Mouse (Mus musculus): Measurements from ENCODE around the gene Cep83. TPM values are rescaled to one million over a fixed set of nuclear protein-coding genes. Genes with fewer than 3 reads are reported as not detected.

Gene Cep83
- total and polyA plus RNA-seq, 3 experiments, result 23.9 to 231 (median 25.9) TPM

GRCm38 (mm10) chr10:94799485-94800239, 111.2 kb downstream of the Cep83 start:
- DNase-seq (ENCODE audit: low read depth, low spot score), result no peak
- H3K36me3 ChIP-seq (ENCODE audit: control insufficient read depth in 1 of 2, insufficient read depth in 2 of 2, low read length in 2 of 2), result peaks cover 11 to 13% of the 10 kb centered on the region in 2 experiments

DNA sequence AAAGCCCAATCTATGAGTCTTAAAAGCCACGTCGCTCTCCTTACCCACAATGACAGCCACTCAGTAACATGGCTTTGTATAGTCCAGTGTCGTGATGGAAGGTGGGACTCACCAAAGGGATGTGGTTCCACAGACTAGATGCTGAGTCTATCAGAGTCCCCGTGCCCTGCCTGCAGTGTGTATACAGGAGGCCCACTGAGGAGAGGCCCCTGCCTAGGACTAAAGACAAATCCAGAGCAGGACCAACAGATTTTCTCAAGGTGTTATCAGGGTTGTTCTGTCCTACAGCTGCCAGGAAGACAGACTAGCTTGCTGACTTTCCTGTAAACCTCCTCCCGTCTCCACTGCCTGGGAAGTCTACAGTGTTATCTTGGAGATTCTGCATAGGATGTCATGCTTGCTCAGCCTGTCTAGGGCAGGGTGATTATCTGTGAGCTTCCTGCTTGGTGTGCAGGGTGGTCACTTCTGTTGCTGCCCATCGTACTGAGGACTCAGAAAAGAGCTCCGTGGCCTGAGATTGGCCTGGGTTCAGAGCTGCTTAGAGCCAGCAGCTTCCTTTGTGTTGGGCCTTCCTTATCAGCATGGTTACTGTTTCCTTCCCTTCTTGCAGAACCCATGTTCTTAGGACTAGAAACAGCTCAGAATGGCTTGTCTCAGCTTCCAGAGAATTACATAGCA, 112.4 kb downstream of the Cep83 start:
- Histone ChIP-seq H3K27me3 (ENCODE audit: control insufficient read depth in 1 of 2, insufficient read depth in 2 of 2, low read length in 2 of 2) (no peaks in the 10 kb centered on the region), H3K27ac (ENCODE audit: control insufficient read depth, low read depth, low read length) (peak overlapping the region; percentile 33), H3K79me2 (ENCODE audit: control insufficient read depth, insufficient read depth, low read length, poor library complexity) (no peaks in the 10 kb centered on the region), H3K36me3 (ENCODE audit: control insufficient read depth in 1 of 2, insufficient read depth in 2 of 2, low read length in 2 of 2) (peaks cover 9 to 13% of the 10 kb centered on the region in 2 experiments), H3K9ac (ENCODE audit: control insufficient read depth, low read depth, low read length, poor library complexity, severe bottlenecking) (no peak overlapping the region), H3K4me1 (ENCODE audit: control insufficient read depth in 1 of 2, insufficient read depth in 2 of 2, low read length in 2 of 2) (peaks cover 2 to 18% of the 10 kb centered on the region in 2 experiments; a peak in 3 of 4 replicates), H3K4me3 (ENCODE audit: control insufficient read depth in 1 of 2, insufficient read depth in 1 of 2, low read depth in 2 of 2, low read length in 2 of 2) (no peak overlapping the region), H3K9me3 (replicated peaks; ENCODE audit: insufficient read depth, low read length) (no peaks in the 10 kb centered on the region)
- peak; percentile 50 for DNase-seq (ENCODE audit: low read depth, low spot score)
- TF ChIP-seq EP300 (IDR thresholded peaks at IDR 0.05; ENCODE audit: low read depth in 1 of 2, low read length in 2 of 2), result peak in 1 of 2 experiments; percentile 47; a peak in 1 of 4 replicates
- TF ChIP-seq POLR2AphosphoS2 (IDR thresholded peaks at IDR 0.05; ENCODE audit: low read length), result no peak
- no peak for TF ChIP-seq ETS1 (IDR thresholded peaks at IDR 0.05; ENCODE audit: low read depth, low read length)
- TF ChIP-seq CTCF (IDR thresholded peaks at IDR 0.05 in 2 of 3, conservative IDR thresholded peaks at IDR 0.05 in 1 of 3; ENCODE audit: control insufficient read depth in 1 of 3, insufficient read depth in 1 of 3, low read depth in 2 of 3, low read length in 3 of 3, poor library complexity in 1 of 3, severe bottlenecking in 1 of 3), result no peak
- no peak for TF ChIP-seq ZKSCAN1 (IDR thresholded peaks at IDR 0.05; ENCODE audit: low read depth, low read length)
- TF ChIP-seq SMC3 (IDR thresholded peaks at IDR 0.05; ENCODE audit: low read depth, low read length), result peak; percentile 4; the same call in 1 of the 2 replicates
- TF ChIP-seq GATA1 (IDR thresholded peaks at IDR 0.05; ENCODE audit: low read depth, low read length), result peak; percentile 39; the same call in 1 of the 2 replicates

More at GRCm38 (mm10) chr10:94799485-94800239, 111.2 kb downstream of the Cep83 start:
- no peak for TF ChIP-seq CHD1 (IDR thresholded peaks at IDR 0.05; ENCODE audit: low read depth, low read length)
- no peak for TF ChIP-seq MYB (IDR thresholded peaks at IDR 0.05; ENCODE audit: low read depth, low read length)
- no peak for TF ChIP-seq TBP (IDR thresholded peaks at IDR 0.05; ENCODE audit: low read depth, low read length)
- TF ChIP-seq TCF12 (IDR thresholded peaks at IDR 0.05; ENCODE audit: low read depth, low read length), result no peak
- no peak for TF ChIP-seq POLR2A (IDR thresholded peaks at IDR 0.05; ENCODE audit: control insufficient read depth in 1 of 2, insufficient read depth in 1 of 2, low read depth in 1 of 2, low read length in 2 of 2, poor library complexity in 1 of 2)
- no peak for TF ChIP-seq UBTF (IDR thresholded peaks at IDR 0.05; ENCODE audit: borderline replicate concordance, insufficient read depth, low read depth, low read length)
- no peak for TF ChIP-seq EP300 (IDR thresholded peaks at IDR 0.05; ENCODE audit: low read depth in 1 of 2, low read length in 2 of 2)
- no peak for TF ChIP-seq ELF1 (IDR thresholded peaks at IDR 0.05; ENCODE audit: low read depth, low read length)
- TF ChIP-seq BHLHE40 (IDR thresholded peaks at IDR 0.05; ENCODE audit: borderline replicate concordance, low read depth, low read length), result no peak
- no peak for TF ChIP-seq ZC3H11A (IDR thresholded peaks at IDR 0.05; ENCODE audit: low read depth, low read length)
- TF ChIP-seq GABPA (IDR thresholded peaks at IDR 0.05; ENCODE audit: low read depth, low read length), result no peak
- no peak for TF ChIP-seq CTCF (IDR thresholded peaks at IDR 0.05 in 2 of 3, conservative IDR thresholded peaks at IDR 0.05 in 1 of 3; ENCODE audit: control insufficient read depth in 1 of 3, insufficient read depth in 1 of 3, low read depth in 2 of 3, low read length in 3 of 3, poor library complexity in 1 of 3, severe bottlenecking in 1 of 3)
- TF ChIP-seq MXI1 (IDR thresholded peaks at IDR 0.05; ENCODE audit: low read depth, low read length), result no peak
- no peak for TF ChIP-seq E2F4 (IDR thresholded peaks at IDR 0.05; ENCODE audit: borderline replicate concordance, low read depth, low read length)
- TF ChIP-seq ZNF384 (IDR thresholded peaks at IDR 0.05; ENCODE audit: low read depth, low read length), result no peak
- no peak for TF ChIP-seq SMC3 (IDR thresholded peaks at IDR 0.05; ENCODE audit: low read depth, low read length)
- no peak for TF ChIP-seq USF1 (IDR thresholded peaks at IDR 0.05; ENCODE audit: low read depth, low read length)
- TF ChIP-seq NRF1 (IDR thresholded peaks at IDR 0.05; ENCODE audit: insufficient read depth, low read depth, low read length, poor library complexity, severe bottlenecking), result no peak
- no peak for TF ChIP-seq USF2 (IDR thresholded peaks at IDR 0.05; ENCODE audit: borderline replicate concordance in 1 of 2, insufficient read depth in 1 of 2, low read depth in 1 of 2, low read length in 2 of 2)
- Histone ChIP-seq H3K4me1 (ENCODE audit: control insufficient read depth in 1 of 2, insufficient read depth in 2 of 2, low read length in 2 of 2) (peaks cover 2 to 18% of the 10 kb centered on the region in 2 experiments; a peak in 3 of 4 replicates), H3K9ac (ENCODE audit: control insufficient read depth, low read depth, low read length, poor library complexity, severe bottlenecking) (no peak overlapping the region), H3K4me3 (ENCODE audit: control insufficient read depth in 1 of 2, insufficient read depth in 1 of 2, low read depth in 2 of 2, low read length in 2 of 2) (no peak overlapping the region), H3K79me2 (ENCODE audit: control insufficient read depth, insufficient read depth, low read length, poor library complexity) (no peaks in the 10 kb centered on the region), H3K27ac (ENCODE audit: control insufficient read depth, low read depth, low read length) (no peak overlapping the region), H3K9me3 (replicated peaks; ENCODE audit: insufficient read depth, low read length) (no peaks in the 10 kb centered on the region), H3K27me3 (ENCODE audit: control insufficient read depth in 1 of 2, insufficient read depth in 2 of 2, low read length in 2 of 2) (no peaks in the 10 kb centered on the region)

Data from MEL (cell line).